Mouse (Mus musculus) kidney, postnatal 10 days (tissue): ENCODE data around the gene Defb36.

ENCODE experiments used
- DNase-seq: peaks from one replicate; pipeline ENCODE4 v3.0.0; 2021; ENCODE audit warnings: mixed read lengths

Defb36 gene

DNA sequence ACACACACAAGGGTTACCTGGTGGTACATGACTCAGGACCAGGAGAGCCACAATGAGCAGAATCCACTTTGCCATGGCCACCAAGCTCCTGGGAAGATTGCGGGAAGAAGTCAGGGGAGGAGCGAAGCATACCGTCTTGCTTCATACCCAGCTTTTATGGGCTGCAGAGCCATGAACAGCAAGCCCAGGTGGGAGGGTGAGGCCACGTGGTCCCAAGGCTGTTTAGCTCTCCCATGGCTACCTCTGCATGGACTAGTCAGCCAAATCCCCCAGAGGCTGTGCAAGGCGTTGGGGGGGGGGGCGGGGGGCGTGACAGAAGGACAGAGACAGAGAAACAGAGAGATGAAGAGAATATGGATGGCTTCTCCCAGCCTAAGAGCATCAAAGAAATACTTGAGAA, 18.8 kb downstream of the Defb36 start, which contains the start of gene Defb25:
Gene Defb25 (minus strand): TSS at position 101 of the 400 bp plus-strand sequence.
- no peak for DNase-seq

DNA sequence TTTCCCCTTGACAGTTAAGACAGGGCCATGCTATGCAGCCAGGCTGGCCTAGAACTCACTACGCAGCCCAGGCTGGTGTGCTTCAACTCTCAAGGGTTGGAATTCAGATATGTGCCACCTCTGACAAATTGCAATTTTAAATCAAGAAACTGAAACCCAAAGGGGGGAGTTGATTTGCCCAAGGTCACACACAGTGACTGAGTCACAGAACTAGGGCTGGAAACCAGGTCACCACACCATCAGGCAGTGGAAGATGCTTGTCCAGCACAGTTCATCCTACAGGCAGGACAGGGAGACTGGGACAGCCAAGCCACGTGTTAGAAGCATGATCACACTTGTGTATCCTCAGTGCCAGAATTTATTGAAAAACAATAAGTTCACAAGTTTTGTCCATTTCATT, 20.4 kb downstream of the Defb36 start:
- no peak for DNase-seq

DNA sequence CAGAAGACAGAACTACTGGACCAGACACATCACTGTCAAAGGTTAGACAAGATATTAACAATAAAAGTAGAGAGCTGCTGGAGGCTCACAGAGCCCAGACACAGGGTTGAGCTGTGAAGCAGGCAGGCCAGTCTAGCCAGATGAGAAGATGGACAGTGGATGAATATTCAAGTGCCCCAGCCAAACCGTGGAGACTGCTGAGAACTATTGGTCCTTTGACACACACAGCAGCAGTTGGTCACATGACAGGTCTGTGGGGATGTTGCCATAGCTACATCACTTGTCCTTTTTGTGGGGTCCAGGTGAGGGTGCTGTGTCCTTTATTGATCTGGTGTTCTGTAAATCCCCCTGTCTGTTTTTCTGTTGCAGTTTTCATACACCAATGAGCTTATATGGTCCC, 21.1 kb downstream of the Defb36 start:
- no peak for DNase-seq

DNA sequence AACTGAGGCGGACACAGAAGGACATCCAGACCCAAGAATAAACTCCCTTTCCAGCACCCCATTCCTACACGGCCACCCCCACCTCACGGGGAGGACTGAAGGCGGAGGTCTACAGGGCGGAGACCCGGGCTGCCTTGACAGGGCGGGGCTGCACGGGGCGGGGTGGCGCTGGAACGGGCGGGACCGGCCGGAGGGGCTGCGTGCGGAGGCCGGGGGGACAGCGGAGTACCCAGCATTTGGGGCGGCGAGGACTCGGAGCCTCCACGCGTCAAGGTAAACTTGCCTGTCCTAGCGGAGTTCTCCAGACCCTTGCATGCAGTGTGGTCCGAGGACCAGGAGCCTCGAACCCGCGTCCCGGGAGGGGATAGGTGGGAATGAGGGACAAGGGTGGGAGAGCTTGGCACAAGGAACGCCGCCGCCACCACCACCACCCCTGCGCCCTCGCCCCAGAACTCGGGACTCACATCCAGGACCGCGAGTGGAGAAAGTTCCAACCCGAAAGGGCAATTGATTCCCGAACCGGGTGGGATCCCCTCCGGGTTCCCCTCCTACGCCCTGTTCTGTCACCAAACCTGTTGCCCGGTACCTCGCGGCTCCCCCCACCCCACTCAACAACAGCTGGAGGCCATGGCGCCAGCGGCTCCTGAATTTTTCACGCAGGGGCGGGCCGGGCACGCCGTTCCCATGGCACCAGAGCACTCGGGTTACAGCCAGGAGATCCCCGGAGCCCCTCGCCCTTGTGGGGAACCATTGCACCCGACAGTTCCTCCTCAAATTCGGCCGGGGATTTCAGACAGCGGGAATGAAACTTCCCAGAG, 22.9 kb downstream of the Defb36 start, which contains the start of gene Rem1:
Gene Rem1 (plus strand): TSS at position 178 of the 818 bp plus-strand sequence.
- peak; percentile 81 for DNase-seq

DNA sequence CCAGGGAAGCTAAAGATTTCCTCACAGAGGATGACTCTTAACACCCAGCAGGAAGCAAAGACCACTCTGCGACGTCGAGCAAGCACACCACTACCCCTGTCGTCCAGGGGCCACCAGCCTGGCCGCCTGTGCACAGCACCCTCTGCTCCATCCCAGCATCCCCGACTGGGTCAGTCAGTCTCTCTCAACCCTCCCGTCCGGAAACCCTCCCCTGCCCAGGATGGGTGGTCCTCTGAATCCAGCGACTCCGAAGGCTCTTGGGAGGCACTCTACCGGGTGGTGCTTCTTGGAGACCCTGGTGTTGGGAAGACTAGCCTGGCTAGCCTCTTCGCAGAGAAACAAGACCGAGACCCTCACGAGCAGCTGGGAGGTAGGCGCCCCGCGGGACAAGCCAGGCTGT, 23.9 kb downstream of the Defb36 start:
- DNase-seq = peak; percentile 70

DNA sequence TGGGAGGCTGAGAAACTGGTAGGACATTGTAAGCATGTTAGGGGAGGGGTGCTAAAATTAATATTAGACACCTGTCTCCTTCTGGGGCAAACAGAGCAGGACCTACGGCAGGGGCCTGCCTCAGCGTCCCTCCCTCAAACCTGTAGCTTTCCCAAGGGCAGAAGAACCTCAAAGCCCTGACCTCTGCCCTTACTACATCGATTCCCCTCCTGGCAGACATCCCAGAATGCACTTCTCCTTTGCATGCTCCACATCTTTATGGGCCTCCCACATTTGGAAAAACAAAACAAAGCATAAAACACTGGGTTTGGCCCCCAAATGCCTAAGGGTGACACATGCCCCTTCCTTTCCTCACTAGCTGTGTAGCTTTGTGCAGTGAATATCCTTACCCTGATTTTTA, 25.1 kb downstream of the Defb36 start:
- DNase-seq = no peak

DNA sequence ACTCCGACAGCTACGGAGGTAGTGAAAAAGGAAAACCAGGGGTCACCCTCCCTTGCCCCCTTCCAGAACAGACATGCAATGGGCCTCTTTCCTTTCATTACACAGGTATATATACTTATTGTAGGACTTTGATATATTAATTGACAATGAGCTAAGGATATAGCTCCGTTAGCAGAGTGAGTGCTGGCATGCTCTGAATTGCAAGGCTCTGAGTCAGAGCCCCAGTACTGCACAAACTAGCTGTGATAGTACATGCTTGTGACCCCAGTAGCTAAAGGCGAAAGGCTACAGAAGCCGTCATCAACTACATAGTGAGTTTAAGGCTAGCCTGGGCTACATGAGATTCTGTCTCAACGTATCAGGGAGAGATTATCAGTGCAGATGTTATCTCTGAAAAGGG, 25.8 kb downstream of the Defb36 start:
- DNase-seq = no peak

DNA sequence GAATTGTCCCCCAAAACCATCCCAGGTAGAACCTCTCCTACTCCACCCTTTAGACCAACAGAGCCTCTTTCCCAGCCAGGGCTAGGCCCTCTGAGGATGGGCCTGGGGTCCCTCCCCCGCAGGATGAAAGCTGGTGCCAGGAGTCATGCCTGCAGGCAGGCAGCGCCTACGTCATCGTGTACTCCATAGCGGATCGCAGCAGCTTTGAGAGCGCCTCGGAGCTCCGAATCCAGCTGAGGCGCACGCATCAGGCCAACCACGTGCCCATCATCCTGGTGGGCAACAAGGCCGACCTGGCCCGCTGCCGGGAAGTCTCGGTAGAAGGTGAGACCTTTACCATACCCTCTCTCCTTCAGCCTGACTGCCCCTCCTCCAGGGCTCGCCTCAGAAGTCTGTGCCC, 29.2 kb downstream of the Defb36 start:
- peak; percentile 54 for DNase-seq

DNA sequence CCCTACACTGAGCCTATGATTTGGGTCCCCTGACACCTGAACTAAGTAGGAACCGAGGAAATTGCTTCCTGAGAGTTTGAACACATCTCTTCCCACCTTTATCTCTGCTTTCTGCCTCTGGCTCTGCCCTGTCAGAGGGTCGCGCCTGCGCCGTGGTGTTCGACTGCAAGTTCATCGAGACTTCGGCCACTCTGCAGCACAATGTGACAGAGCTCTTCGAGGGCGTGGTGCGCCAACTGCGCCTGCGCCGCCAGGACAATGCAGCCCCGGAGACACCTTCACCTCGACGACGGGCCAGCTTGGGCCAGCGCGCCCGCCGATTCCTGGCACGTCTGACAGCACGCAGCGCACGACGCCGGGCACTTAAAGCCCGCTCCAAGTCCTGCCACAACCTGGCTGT, 30.2 kb downstream of the Defb36 start:
- no peak for DNase-seq

DNA sequence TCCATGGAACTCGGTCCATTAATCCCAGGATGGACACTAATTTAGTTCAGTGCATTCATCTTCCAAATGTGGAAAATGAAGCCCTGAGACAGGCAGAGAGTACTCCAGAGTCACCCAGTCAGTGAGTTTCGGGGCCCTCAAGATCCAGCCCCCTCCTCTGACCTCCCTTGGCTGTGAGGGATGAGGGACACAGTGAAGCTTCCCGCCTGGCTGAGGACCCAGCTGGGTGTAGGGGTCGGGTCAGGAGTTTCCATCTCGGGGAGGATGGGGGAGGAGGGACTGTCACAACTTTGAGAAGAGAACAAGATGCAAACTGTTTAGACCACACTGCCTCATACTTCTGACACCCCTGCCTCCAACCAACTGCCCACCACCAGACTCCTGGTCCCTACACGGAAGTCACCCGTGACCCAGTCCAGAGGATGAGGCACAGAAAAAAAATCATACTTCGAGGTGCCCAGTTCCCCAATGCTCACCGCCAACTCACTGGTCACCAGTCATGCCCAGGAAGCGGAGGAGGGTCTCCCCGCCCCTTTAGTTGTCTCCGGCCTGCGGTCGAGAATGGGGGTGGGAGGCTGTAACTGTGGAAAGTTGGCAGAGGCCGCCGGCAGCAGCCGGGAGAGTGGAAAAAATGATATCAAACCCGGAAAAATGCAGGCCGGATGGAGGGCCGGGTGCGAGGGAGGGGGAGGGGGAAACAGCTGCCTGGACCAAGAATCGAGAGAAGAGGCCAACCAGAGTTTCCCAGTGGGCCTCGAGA, 32.3 kb downstream of the Defb36 start:
- DNase-seq = peak; percentile 93

DNA sequence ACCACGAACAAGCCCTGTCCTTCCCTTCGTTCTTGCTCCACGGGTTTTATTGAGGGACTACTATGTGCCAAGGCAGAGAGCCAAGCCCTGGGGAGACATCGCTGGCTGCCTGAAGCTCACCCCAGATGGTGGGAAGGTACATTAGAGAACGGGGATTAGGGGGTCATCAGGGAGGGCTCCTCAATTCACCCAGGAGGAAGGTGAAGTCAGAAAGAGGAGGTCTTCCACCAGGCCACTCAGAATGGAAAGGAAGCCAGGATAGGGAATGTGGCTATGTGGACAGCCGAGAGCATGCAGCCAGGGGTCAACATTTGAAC, 32.8 kb downstream of the Defb36 start:
- no peak for DNase-seq

DNA sequence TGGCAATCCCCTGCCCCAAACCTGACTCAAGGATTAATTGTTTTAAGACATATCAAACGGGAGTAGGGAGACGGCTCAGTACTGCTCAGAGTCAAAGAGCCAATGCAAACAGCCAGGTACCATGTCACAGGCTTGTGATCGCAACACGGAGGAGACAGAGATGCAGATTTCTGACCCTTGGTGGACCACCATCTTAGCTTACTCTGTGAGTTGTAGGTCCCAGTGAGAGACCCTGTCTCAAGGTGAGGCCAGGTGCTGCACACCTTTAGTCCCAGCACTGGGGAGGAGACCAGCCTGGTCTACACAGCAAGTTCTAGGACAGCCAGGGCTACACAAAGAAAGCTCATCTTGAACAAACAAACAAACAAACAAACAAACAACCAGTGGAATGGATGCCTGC, 33.3 kb downstream of the Defb36 start:
- no peak for DNase-seq

DNA sequence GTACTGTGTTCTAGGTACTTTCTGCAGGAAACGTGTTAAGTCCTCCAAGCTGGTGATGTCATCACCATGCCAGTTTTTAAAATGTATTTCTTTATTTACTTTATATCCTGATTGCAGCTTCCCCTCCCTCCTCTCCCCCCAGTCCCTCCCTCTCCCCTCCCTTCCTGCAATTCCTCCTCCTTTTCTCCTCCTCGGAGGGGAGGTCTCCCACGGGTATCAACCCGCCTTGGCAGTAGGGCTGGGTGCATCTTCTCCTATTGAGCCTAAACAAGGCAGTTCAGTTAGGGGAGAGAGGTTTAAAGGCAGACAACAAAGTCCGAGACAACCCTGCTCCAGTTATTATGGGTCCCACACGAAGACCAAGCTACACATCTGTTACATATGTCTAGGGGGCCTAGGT, 34.7 kb downstream of the Defb36 start:
- DNase-seq = peak; percentile 48

DNA sequence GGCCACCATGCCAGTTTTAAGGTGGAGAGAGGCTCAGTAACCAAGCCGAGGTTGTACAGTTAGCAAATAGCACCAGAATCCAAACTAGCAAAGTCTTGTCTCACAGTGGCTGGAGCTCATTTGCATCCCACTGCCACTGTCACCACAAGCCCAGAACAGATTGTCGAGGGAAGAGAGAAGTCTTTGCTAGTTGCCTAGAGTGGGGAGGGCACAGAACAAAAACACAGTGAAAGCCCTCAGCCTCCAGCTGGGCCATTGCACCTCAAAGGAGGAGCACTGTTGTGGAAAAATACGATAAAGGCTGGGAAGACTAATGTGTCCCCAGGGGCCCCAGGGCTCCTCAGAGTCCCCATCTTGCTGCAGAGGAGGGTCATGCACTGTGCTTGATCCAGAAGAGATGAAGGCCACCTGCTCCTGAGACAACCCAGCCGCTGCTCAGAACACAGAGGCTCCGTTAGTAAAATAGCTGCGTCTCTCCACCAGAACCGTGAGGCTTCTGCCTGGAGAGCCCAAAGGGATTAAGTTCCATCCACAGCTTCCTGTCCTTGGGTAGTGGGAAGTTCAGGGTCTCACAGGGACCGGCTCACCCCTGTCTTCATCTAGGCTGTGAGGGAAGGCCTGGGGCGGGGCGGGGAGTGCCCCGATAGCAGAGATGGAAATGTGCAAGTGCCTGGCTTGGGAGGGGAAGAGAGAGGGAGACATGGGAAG, 35.4 kb downstream of the Defb36 start:
- DNase-seq = peak; percentile 86

DNA sequence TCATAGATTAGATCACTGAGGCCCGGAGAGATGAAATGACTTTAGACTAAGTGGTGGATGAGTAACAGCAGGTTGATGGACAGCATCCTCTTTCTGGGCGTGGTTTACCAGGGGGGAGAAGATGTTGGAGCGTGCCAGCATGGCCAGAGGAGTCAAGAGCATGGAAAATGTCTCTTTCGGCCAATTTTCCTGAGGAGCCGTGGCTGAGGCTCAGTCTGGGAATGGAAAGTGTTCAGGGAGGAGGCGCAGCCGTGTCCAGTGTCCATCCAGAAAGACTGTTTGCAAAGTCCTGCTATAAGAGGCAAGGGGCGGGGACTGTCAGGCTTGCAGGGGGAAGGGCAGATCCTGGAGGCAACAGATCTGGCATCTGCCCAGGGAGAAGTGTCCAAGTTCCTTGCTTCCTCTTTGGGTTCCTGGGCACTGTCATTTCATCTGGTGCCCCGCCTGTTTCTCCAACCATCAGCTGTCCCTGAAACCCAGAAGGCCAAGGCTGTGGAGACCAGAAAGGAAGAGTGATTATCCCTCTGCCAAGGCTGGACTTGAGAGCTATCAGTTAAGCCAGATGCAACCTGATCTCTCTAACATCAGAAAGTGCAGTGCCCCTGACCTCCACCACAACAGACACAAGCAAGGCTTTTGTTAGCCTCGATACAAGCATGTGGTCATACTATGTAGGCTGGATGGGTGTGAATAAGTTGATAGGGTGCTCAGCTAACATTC, 48.9 kb downstream of the Defb36 start:
- peak; percentile 81 for DNase-seq

DNA sequence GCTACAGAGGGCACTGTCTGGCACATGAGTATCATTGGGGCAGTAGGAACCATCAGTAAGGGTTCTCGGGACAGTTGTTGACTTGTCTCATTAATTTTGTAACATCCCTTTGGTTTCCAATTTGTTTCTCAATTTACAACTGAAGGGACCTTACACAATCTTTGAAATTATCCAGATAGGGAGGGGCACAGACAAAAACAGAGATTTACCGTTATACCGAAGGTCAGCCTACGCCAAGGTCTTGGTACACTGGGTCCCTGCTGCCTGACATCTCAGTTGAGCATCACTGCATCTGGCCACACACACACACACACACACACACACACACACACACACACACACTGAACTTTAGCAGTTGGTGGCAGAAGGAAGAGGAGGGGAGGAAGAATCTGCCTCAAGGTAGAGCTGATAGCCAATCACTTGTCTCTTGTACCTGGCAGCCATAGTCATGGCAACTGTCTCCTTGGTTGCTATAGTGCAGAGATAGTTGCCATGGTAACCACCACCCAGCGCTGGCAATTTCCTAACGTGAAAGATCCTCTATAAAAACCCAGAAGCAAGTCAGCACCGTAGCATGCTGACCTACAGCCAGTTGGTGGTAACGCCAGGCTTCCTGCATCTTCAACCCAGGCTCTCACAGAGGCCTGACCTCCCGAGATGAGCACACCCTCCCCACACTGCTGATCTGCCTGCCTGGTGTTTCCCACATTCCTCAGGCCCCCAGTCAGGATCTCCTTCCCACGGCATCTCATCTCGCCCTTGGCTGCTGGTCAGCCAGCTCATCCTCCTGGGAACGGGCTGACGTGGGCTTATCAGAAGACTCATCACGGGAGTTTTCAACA, 50.0 kb downstream of the Defb36 start:
- no peak for DNase-seq

DNA sequence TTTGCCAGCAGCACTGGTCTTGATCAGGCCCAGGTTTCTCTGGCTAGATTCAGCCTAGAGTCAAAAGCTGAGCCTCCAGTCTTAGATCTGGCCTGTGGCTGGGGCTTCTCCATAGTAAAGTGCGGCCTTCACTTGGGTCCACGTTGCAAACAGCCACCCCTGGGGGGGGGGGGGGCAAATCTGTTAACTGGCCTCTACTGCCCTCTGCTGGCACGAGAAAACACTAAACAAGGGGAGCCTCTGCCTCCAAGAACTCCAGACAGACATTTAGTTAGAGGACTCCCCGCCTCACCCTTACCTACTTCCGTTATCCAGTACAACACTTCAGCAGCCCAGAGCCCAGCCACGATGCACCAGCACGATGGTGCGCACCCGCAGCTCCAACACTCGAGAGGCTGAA, 53.3 kb downstream of the Defb36 start:
- DNase-seq = peak; percentile 72

DNA sequence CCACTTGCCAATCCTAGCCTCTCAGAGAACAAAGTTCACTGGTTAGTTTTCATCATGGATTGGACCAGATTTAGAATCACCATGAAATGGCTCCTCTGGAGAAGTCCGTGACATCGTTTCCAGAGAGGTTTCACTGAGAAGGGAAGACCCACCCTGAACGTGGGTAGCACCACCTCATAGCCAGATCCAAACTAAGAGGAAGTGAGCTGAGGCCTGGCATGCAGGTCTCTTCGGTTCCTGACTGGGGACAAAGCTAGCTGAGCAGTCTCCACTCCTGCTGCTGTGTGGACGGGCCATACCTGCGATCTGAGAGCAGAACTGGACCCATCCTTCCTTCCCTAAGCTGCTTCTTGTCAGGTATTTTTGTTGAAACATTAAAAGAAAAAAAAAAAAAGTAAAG, 57.0 kb downstream of the Defb36 start:
- DNase-seq = no peak
